Mouse (Mus musculus): Measurements from ENCODE around the gene Ivd. TPM values are rescaled to one million over a fixed set of nuclear protein-coding genes. Genes with fewer than 3 reads are reported as not detected.

The Ivd gene
- polyA plus RNA-seq, 1 experiment from 2014 or later = 42.8 TPM

GRCm38 (mm10) chr2:118914685-118915084 lies 52.9 kb downstream of the Ivd start:
- peak; percentile 43; the same call in 1 of the 2 replicates for ATAC-seq
- no peaks in the 10 kb centered on the region for H3K27me3 ChIP-seq
- H3K27ac ChIP-seq = no peak overlapping the region; the same call in 1 of the 2 replicates
- H3K36me3 ChIP-seq = peaks cover 37% of the 10 kb centered on the region
- no peaks in the 10 kb centered on the region for H3K9me3 ChIP-seq
- no peak overlapping the region for H3K4me2 ChIP-seq (replicated peaks)
- 23% methylated on average over 8 of the region's 8 CpGs for WGBS
- 0 out of 2 replicates have a peak overlapping the region, but pooled peaks have one; percentile 23 for H3K9ac ChIP-seq (replicated peaks)
- no peak overlapping the region for H3K4me3 ChIP-seq (replicated peaks)
- H3K4me1 ChIP-seq (replicated peaks) = peaks cover 43% of the 10 kb centered on the region

GRCm38 (mm10) chr2:118916436-118916835 lies 54.7 kb downstream of the Ivd start:
- ATAC-seq = no peak
- Histone ChIP-seq H3K4me2 (replicated peaks) (no peak overlapping the region), H3K27me3 (no peaks in the 10 kb centered on the region), H3K27ac (no peak overlapping the region), H3K4me3 (replicated peaks) (no peak overlapping the region), H3K4me1 (replicated peaks) (peaks cover 34% of the 10 kb centered on the region), H3K9ac (replicated peaks) (no peak overlapping the region), H3K36me3 (peaks cover 49% of the 10 kb centered on the region), H3K9me3 (no peaks in the 10 kb centered on the region)
- WGBS = 90% methylated on average over 17 of the region's 17 CpGs

- Histone ChIP-seq H3K9me3 (no peaks in the 10 kb centered on the region), H3K4me3 (replicated peaks) (no peak overlapping the region), H3K36me3 (peaks cover 66% of the 10 kb centered on the region)
Observed at GRCm38 (mm10) chr2:118918543-118918942, 56.8 kb downstream of the Ivd start.

GRCm38 (mm10) chr2:118920428-118920827 lies 58.7 kb downstream of the Ivd start:
- 89% methylated on average over 3 of the region's 3 CpGs for WGBS
- Histone ChIP-seq H3K9me3 (no peaks in the 10 kb centered on the region), H3K27ac (no peak overlapping the region), H3K4me2 (replicated peaks) (no peak overlapping the region), H3K27me3 (no peaks in the 10 kb centered on the region), H3K36me3 (peaks cover 71% of the 10 kb centered on the region), H3K4me1 (replicated peaks) (peaks cover 2% of the 10 kb centered on the region; the same call in 1 of the 2 replicates), H3K9ac (replicated peaks) (no peak overlapping the region), H3K4me3 (replicated peaks) (no peak overlapping the region)
- ATAC-seq = no peak

More at GRCm38 (mm10) chr2:118918543-118918942, 56.8 kb downstream of the Ivd start:
- Histone ChIP-seq H3K9ac (replicated peaks) (no peak overlapping the region), H3K4me1 (replicated peaks) (peaks cover 19% of the 10 kb centered on the region), H3K27me3 (no peaks in the 10 kb centered on the region), H3K27ac (no peak overlapping the region), H3K4me2 (replicated peaks) (no peak overlapping the region)
- 57% methylated on average over 1 of the region's 1 CpGs for WGBS
- ATAC-seq = no peak

GRCm38 (mm10) chr2:118925952-118926351 lies 64.2 kb downstream of the Ivd start:
- peak overlapping the region; percentile 92 for H3K4me2 ChIP-seq (replicated peaks)
- H3K9me3 ChIP-seq = no peaks in the 10 kb centered on the region
- WGBS = under 1% methylated on average over 6 of the region's 6 CpGs
- no peak overlapping the region for H3K27ac ChIP-seq
- H3K36me3 ChIP-seq = peaks cover 29% of the 10 kb centered on the region
- H3K9ac ChIP-seq (replicated peaks) = peak overlapping the region; percentile 61
- peaks cover 33% of the 10 kb centered on the region for H3K4me1 ChIP-seq (replicated peaks)
- H3K4me3 ChIP-seq (replicated peaks) = peak overlapping the region; percentile 61
- no peaks in the 10 kb centered on the region for H3K27me3 ChIP-seq
- ATAC-seq = peak; percentile 71

GRCm38 (mm10) chr2:118926361-118926997 lies 64.7 kb downstream of the Ivd start, which contains the start of gene Chst14:
TSS of gene Chst14 (plus strand) at chr2:118926496.
- peak; percentile 86 for ATAC-seq
- H3K36me3 ChIP-seq = peaks cover 29% of the 10 kb centered on the region
- H3K9ac ChIP-seq (replicated peaks) = peak within 1 kb of the TSS; percentile 61
- under 1% methylated on average over 47 of the region's 47 CpGs for WGBS
- H3K27ac ChIP-seq = no peak within 1 kb of the TSS
- H3K4me2 ChIP-seq (replicated peaks) = peak within 1 kb of the TSS; percentile 92
- H3K27me3 ChIP-seq = no peaks in the 10 kb centered on the region
- no peaks in the 10 kb centered on the region for H3K9me3 ChIP-seq
- H3K4me1 ChIP-seq (replicated peaks) = peaks cover 35% of the 10 kb centered on the region
- H3K4me3 ChIP-seq (replicated peaks) = peak within 1 kb of the TSS; percentile 61

- 35% methylated on average over 31 of the region's 31 CpGs for WGBS
- H3K36me3 ChIP-seq = peaks cover 26% of the 10 kb centered on the region
- H3K27me3 ChIP-seq = no peaks in the 10 kb centered on the region
- no peak; the same call in 1 of the 2 replicates for ATAC-seq
- H3K4me3 ChIP-seq (replicated peaks) = peak overlapping the region; percentile 61
- H3K9ac ChIP-seq (replicated peaks) = peak overlapping the region; percentile 61
- peak overlapping the region; percentile 92 for H3K4me2 ChIP-seq (replicated peaks)
- H3K4me1 ChIP-seq (replicated peaks) = peaks cover 35% of the 10 kb centered on the region
- H3K9me3 ChIP-seq = no peaks in the 10 kb centered on the region
- no peak overlapping the region for H3K27ac ChIP-seq
Observed at GRCm38 (mm10) chr2:118926998-118927739, 65.4 kb downstream of the Ivd start.

Other genes starting within 250 kb of the Ivd start
- gene Pak6, start 198.7 kb upstream of the Ivd start, polyA plus RNA-seq (2015; fragmentation: Nextera tagmentation; extraction: Ambion mirVana) = 20.1 and 21.1 TPM in 2 replicates
- gene Ankrd63, start 158.0 kb upstream of the Ivd start, polyA plus RNA-seq (2015; fragmentation: Nextera tagmentation; extraction: Ambion mirVana) = 0.04 TPM in 1 of 2 replicates, not detected in the other
- gene Plcb2, start 133.5 kb upstream of the Ivd start, polyA plus RNA-seq (2015; fragmentation: Nextera tagmentation; extraction: Ambion mirVana) = 0.11 and 0.13 TPM in 2 replicates
- gene Inafm2, start 116.2 kb upstream of the Ivd start, polyA plus RNA-seq (2015; fragmentation: Nextera tagmentation; extraction: Ambion mirVana) = 24.6 and 25.8 TPM in 2 replicates
- gene Ccdc9b, start 99.3 kb upstream of the Ivd start, polyA plus RNA-seq (2015; fragmentation: Nextera tagmentation; extraction: Ambion mirVana) = 1.7 and 2.1 TPM in 2 replicates
- not detected in 2 replicates for gene Phgr1, start 89.2 kb upstream of the Ivd start, polyA plus RNA-seq (2015; fragmentation: Nextera tagmentation; extraction: Ambion mirVana)
- 32.7 and 35.8 TPM in 2 replicates for gene Disp2, start 82.2 kb upstream of the Ivd start, polyA plus RNA-seq (2015; fragmentation: Nextera tagmentation; extraction: Ambion mirVana)
- gene Knstrn, start 48.0 kb upstream of the Ivd start, polyA plus RNA-seq (2015; fragmentation: Nextera tagmentation; extraction: Ambion mirVana) = 62.7 and 66.1 TPM in 2 replicates
- 4.2 and 5.0 TPM in 2 replicates for gene Bahd1, start 38.4 kb downstream of the Ivd start, polyA plus RNA-seq (2015; fragmentation: Nextera tagmentation; extraction: Ambion mirVana)
- 6.2 and 6.6 TPM in 2 replicates for gene Chst14, start 64.5 kb downstream of the Ivd start, polyA plus RNA-seq (2015; fragmentation: Nextera tagmentation; extraction: Ambion mirVana)
- gene Ccdc32, start 167.4 kb downstream of the Ivd start, polyA plus RNA-seq (2015; fragmentation: Nextera tagmentation; extraction: Ambion mirVana) = 30.7 and 31.9 TPM in 2 replicates
- 5.6 and 5.8 TPM in 2 replicates for gene Rpusd2, start 172.8 kb downstream of the Ivd start, polyA plus RNA-seq (2015; fragmentation: Nextera tagmentation; extraction: Ambion mirVana)
- gene Knl1, start 185.2 kb downstream of the Ivd start, polyA plus RNA-seq (2015; fragmentation: Nextera tagmentation; extraction: Ambion mirVana) = 26.6 and 30.8 TPM in 2 replicates